Mouse (Mus musculus): ENCODE measurements around the gene Dnpep. TPM values are rescaled to one million over a fixed set of nuclear protein-coding genes. Genes with fewer than 3 reads are reported as not detected.
A peak's percentile ranks its signal among the peaks of the same experiment; 100 is the strongest.

The Dnpep gene
- polyA plus RNA-seq, 1 experiment from 2014 or later, result 111 TPM

DNA sequence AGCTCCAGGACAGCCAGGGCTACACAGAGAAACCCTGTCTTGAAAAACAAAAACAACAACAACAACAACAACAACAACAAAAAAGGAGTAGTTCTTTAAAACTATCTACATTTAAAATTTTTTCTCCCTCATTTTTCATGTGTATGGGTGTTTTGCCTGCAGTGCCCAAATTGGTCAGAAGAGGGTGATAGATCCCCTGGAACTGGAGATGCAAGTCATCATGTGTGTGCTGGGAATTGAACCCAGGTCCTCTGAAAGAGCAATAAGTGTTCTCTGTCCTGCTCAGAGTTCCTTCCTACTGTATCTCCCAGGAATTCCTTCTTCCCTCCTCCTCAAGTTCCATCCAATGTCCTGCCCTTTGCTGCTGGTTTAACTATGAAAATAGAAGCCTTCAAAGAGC is 9.7 kb upstream of the Dnpep start:
- no peaks in the 10 kb centered on the region for H3K4me1 ChIP-seq (replicated peaks)
- H3K36me3 ChIP-seq, result no peaks in the 10 kb centered on the region
- no peak overlapping the region for H3K9ac ChIP-seq (replicated peaks)
- no peaks in the 10 kb centered on the region for H3K27me3 ChIP-seq
- no peak overlapping the region for H3K27ac ChIP-seq
- ATAC-seq (ENCODE audit: insufficient number of reproducible peaks, insufficient read depth, low FRiP score, low TSS enrichment, low read depth), result no peak
- no peak overlapping the region for H3K4me2 ChIP-seq
- H3K9me3 ChIP-seq, result peaks cover 6% of the 10 kb centered on the region
- no peak overlapping the region for H3K4me3 ChIP-seq (replicated peaks)

DNA sequence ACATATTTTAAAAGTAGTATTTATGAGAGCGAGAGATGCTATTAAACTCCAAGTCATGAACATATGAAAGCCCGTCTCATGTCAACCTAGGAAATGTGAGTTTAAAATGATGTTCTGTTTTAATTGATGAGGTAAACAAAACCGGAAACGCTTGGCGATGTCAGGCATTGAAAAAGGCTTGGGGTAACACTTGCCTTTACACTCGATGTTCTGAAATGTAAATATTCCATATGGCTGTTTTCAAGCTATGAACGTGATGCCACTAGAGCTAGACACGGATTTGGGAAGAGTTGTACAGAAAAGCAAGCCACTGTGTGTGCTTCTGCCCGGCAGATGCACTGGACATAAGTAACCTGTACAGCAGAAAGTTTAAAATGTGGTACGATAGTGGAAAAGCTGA is 1.4 kb upstream of the Dnpep start:
- Histone ChIP-seq H3K36me3 (peaks cover 15% of the 10 kb centered on the region), H3K9ac (replicated peaks) (no peak overlapping the region), H3K27me3 (no peaks in the 10 kb centered on the region), H3K9me3 (no peaks in the 10 kb centered on the region), H3K4me3 (replicated peaks) (no peak overlapping the region), H3K4me2 (no peak overlapping the region), H3K27ac (no peak overlapping the region), H3K4me1 (replicated peaks) (peaks cover 8% of the 10 kb centered on the region)
- WGBS, result 90% methylated on average over 10 of the region's 10 CpGs
- ATAC-seq (ENCODE audit: insufficient number of reproducible peaks, insufficient read depth, low FRiP score, low TSS enrichment, low read depth), result no peak

DNA sequence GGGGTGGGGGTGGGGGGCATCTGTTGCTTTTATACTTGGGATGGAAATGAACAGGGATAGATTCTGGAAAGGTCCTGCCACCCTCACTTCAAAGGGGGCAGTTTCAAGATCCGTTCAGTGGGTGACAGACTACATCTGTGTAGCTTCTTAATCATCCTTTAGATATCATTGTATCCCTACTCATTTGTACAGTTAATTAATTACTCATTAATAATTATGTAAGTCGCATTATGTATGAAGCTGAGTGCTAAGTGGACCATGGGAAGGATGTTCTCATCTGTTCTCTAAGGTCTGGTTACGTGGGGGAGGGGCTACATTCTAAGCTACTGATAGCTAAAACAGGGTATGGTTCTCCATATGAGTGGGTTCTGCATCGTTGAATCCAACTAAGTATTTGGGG is 946 bp upstream of the Dnpep start:
- ATAC-seq (ENCODE audit: insufficient number of reproducible peaks, insufficient read depth, low FRiP score, low TSS enrichment, low read depth), result no peak
- Histone ChIP-seq H3K9me3 (no peaks in the 10 kb centered on the region), H3K4me3 (replicated peaks) (no peak overlapping the region), H3K27me3 (no peaks in the 10 kb centered on the region), H3K4me2 (no peak overlapping the region), H3K27ac (no peak overlapping the region), H3K4me1 (replicated peaks) (peaks cover 8% of the 10 kb centered on the region), H3K9ac (replicated peaks) (no peak overlapping the region), H3K36me3 (peaks cover 19% of the 10 kb centered on the region)
- WGBS, result 87% methylated on average over 4 of the region's 4 CpGs

DNA sequence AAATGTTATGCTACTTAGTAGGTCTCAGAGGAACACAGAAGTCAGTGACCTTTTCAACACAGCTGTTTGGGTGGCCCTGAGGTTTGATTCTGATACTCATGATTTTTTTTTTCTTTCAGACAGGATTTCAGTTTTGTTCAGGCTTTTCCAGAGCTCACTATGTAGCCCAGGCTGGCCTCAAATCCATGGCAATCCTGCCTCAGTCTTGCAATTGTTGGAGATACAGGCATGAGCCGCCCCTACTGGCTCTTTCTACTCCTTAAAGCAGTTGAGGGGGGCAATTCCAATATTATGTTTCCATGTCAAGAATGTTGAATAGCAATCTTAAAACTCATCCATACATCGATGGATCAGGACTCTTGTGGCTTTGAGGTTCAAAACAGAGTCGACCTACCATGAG is 511 bp upstream of the Dnpep start:
- no peak for ATAC-seq (ENCODE audit: insufficient number of reproducible peaks, insufficient read depth, low FRiP score, low TSS enrichment, low read depth)
- Histone ChIP-seq H3K9me3 (no peaks in the 10 kb centered on the region), H3K4me3 (replicated peaks) (peak overlapping the region; percentile 17; the same call in 1 of the 2 replicates), H3K4me1 (replicated peaks) (peaks cover 8% of the 10 kb centered on the region), H3K27me3 (no peaks in the 10 kb centered on the region), H3K4me2 (peak overlapping the region; percentile 45), H3K9ac (replicated peaks) (peak overlapping the region; percentile 35; the same call in 1 of the 2 replicates), H3K36me3 (peaks cover 24% of the 10 kb centered on the region), H3K27ac (peak overlapping the region; percentile 18; the same call in 1 of the 2 replicates)
- 78% methylated on average over 3 of the region's 3 CpGs for WGBS

DNA sequence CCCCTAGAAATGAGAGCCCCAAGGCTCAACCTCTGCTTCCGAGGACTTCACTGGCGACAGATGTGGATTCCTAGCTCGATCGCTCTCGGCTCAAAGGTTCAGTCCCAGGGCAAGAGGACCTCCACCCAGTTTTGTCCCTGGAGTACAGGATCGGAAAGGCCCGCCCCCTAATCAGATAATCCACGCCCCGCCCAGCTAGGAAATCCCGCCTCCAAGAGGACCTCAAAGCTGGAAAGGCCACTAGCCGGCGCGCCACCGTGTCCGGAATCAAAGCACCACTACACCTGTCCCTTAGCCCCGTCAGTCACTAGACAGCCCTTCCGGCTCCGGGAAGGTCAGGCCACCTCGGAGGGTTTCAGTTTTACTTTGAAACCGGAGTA is 939 bp downstream of the Dnpep start:
- ATAC-seq (ENCODE audit: insufficient number of reproducible peaks, insufficient read depth, low FRiP score, low TSS enrichment, low read depth), result peak; percentile 32
- peak overlapping the region; percentile 60 for H3K4me3 ChIP-seq (replicated peaks)
- peak overlapping the region; percentile 91 for H3K27ac ChIP-seq
- no peaks in the 10 kb centered on the region for H3K27me3 ChIP-seq
- H3K4me2 ChIP-seq, result peak overlapping the region; percentile 85
- peaks cover 8% of the 10 kb centered on the region for H3K4me1 ChIP-seq (replicated peaks)
- H3K9me3 ChIP-seq, result no peaks in the 10 kb centered on the region
- WGBS, result under 1% methylated on average over 20 of the region's 20 CpGs
- H3K36me3 ChIP-seq, result peaks cover 38% of the 10 kb centered on the region
- peak overlapping the region; percentile 75 for H3K9ac ChIP-seq (replicated peaks)

DNA sequence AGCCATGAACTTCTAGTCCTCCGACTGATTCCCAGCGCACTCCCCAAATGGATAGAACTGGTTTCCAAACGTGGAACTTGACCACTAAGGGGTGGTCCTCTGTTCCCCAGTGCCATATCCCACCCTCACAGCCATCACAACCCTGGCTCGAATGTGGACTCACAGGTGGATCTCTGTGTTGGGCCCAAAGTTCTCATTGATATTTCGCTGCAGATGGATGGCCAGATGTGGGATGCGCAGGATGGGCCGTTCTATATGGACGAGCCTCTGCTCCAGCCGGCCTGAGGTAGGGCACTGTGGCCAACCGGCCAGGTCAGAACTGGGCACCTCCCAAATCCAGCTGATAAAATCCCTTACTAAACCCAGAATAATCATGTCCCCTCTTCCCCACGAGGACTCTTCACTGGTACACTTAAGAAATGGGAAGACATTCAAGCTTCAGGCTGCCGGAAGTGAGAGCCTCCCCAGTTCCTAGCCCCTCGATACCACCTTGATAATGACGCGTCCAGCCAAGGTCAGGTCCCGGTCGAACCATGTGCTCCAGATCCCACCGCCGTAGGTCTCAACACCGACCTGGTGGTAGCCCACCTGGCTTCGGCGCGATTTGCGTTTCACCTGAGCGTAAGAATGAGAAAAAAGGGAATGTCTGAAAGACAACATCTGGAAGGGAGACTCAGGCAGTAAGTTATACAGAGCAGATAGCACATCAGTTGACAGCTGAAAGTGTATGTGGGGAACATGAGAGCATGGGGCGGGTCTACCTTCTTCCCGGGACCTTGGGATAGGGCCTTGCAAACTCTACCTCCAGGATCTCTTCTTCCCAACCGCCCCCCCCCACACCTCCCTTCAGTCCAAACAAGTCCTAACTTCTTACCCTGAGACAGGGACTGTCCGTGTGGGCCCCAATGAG is 2.1 kb downstream of the Dnpep start:
- no peaks in the 10 kb centered on the region for H3K9me3 ChIP-seq
- peaks cover 8% of the 10 kb centered on the region for H3K4me1 ChIP-seq (replicated peaks)
- H3K4me3 ChIP-seq (replicated peaks), result peak overlapping the region; percentile 60
- H3K27me3 ChIP-seq, result no peaks in the 10 kb centered on the region
- 0 out of 2 replicates have a peak overlapping the region, but pooled peaks have one; percentile 91 for H3K27ac ChIP-seq
- H3K36me3 ChIP-seq, result peaks cover 50% of the 10 kb centered on the region
- H3K4me2 ChIP-seq, result peak overlapping the region; percentile 85
- WGBS, result 83% methylated on average over 29 of the region's 29 CpGs
- no peak for ATAC-seq (ENCODE audit: insufficient number of reproducible peaks, insufficient read depth, low FRiP score, low TSS enrichment, low read depth)
- H3K9ac ChIP-seq (replicated peaks), result peak overlapping the region; percentile 75

DNA sequence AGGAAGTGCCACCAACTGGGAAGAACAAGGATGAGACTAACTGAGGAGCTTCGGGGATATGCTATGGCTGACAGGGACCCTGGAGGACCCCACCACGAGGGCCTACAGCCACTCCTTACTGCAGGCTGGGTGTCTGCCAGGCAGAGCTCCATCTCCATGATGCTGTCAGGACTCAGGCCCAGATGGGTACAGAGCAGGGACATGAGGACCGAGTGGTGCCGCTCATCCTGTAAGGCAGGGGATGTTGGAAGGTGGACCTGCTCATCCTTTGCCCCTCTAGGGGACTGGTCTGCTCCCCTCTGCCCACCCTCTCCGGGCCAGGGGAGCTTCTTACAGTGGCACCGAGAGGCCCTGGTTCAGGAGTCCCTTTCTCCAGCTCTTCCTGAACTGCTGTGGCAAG is 2.8 kb downstream of the Dnpep start:
- Histone ChIP-seq H3K27me3 (no peaks in the 10 kb centered on the region), H3K9me3 (no peaks in the 10 kb centered on the region), H3K4me2 (no peak overlapping the region), H3K4me3 (replicated peaks) (no peak overlapping the region), H3K36me3 (peaks cover 57% of the 10 kb centered on the region), H3K4me1 (replicated peaks) (peaks cover 8% of the 10 kb centered on the region), H3K27ac (no peak overlapping the region), H3K9ac (replicated peaks) (no peak overlapping the region)
- 87% methylated on average over 6 of the region's 6 CpGs for WGBS
- no peak for ATAC-seq (ENCODE audit: insufficient number of reproducible peaks, insufficient read depth, low FRiP score, low TSS enrichment, low read depth)

DNA sequence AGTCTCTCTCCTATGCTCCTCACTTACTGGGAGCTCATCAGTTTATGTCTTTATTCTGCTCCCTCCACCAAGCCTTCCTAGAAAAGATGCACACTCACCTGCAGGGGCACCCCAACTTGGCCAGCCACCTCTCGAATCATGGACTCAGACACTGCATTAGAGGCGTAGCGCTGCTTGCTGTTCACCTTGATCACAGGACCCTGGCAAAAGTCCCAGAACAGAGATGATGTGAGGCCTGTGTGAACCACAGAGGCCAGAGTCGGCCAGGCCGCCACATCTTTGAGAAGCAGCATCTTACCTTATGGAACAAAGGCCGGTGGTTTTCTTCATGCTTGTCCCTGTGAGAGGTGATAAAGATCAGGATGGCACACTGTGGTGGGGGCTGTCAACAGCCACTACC is 6.1 kb downstream of the Dnpep start:
- no peak overlapping the region for H3K4me3 ChIP-seq (replicated peaks)
- H3K27me3 ChIP-seq, result no peaks in the 10 kb centered on the region
- no peak for ATAC-seq (ENCODE audit: insufficient number of reproducible peaks, insufficient read depth, low FRiP score, low TSS enrichment, low read depth)
- H3K9me3 ChIP-seq, result no peaks in the 10 kb centered on the region
- peaks cover 8% of the 10 kb centered on the region for H3K4me1 ChIP-seq (replicated peaks)
- H3K27ac ChIP-seq, result no peak overlapping the region
- peaks cover 85% of the 10 kb centered on the region for H3K36me3 ChIP-seq
- H3K4me2 ChIP-seq, result no peak overlapping the region
- 93% methylated on average over 6 of the region's 6 CpGs for WGBS
- no peak overlapping the region for H3K9ac ChIP-seq (replicated peaks)

DNA sequence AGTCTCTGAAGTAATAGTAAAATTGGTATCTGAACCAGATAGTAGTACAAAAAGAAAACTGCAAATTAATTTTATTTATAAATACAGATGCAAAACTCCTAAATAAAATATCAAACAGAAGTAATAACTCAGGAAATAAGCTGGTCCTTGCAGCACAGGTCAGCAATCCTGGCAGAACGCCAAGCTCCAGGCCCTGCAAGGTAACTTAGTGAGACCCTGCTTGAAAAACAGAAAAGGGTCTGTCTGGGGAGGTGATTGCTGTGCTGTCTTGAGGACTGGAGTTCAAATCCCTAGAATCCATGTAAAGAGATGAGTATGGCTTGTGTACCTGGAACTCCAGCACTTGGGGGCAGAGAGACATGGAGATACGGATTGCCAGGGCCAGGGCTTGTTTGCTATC is 13.1 kb downstream of the Dnpep start:
- H3K9me3 ChIP-seq, result no peaks in the 10 kb centered on the region
- H3K9ac ChIP-seq (replicated peaks), result no peak overlapping the region
- no peak overlapping the region for H3K27ac ChIP-seq
- no peak for ATAC-seq (ENCODE audit: insufficient number of reproducible peaks, insufficient read depth, low FRiP score, low TSS enrichment, low read depth)
- 72% methylated on average over 2 of the region's 2 CpGs for WGBS
- H3K4me2 ChIP-seq, result no peak overlapping the region
- no peaks in the 10 kb centered on the region for H3K4me1 ChIP-seq (replicated peaks)
- H3K36me3 ChIP-seq, result peaks cover 25% of the 10 kb centered on the region
- no peaks in the 10 kb centered on the region for H3K27me3 ChIP-seq
- no peak overlapping the region for H3K4me3 ChIP-seq (replicated peaks)

DNA sequence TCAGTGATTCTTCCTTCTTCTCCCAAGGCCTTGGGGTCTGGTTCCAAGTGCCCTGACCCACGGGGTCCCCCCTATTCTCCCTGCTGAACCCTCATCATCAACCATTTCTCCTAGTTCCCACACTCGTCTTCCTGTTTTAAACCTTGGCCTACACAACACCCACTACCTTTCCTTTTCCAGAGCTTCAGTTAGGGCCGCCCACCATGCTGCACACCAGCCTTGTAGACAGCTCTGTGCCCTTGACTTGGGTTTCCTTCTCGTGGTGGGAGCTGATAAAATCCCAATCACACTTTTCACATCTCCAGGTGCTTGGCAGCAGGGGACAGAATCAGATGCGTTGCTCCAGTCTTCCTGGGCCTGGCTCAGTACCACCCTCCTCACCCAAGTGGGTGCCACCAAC is 23.5 kb downstream of the Dnpep start:
- Histone ChIP-seq H3K27ac (no peak overlapping the region), H3K4me3 (replicated peaks) (no peak overlapping the region), H3K4me2 (no peak overlapping the region), H3K9me3 (no peaks in the 10 kb centered on the region), H3K9ac (replicated peaks) (no peak overlapping the region), H3K36me3 (no peaks in the 10 kb centered on the region), H3K27me3 (no peaks in the 10 kb centered on the region), H3K4me1 (replicated peaks) (peaks cover 16% of the 10 kb centered on the region)
- ATAC-seq (ENCODE audit: insufficient number of reproducible peaks, insufficient read depth, low FRiP score, low TSS enrichment, low read depth), result no peak
- WGBS, result 77% methylated on average over 5 of the region's 5 CpGs

DNA sequence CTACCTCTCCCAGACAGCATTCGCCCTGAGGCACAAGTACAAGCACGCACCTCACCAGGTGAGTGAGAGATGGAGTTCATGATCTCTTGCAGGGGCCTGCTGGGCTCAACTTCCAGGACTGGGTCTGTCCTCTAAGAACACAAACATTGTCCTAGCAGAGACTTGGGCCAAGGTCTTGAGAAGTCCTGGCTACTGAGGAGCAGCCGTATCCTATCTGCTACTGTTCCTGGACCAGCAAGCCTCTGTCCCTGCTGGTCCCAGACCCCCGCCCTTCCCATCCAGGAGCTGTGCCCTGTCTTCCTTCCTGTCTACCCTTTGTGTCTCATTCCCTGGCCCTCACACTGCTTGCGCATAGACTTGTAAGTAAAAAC is 24.5 kb downstream of the Dnpep start:
- Histone ChIP-seq H3K27me3 (no peaks in the 10 kb centered on the region), H3K9ac (replicated peaks) (no peak overlapping the region), H3K36me3 (no peaks in the 10 kb centered on the region), H3K27ac (0 out of 2 replicates have a peak overlapping the region, but pooled peaks have one; percentile 50), H3K4me2 (no peak overlapping the region), H3K4me3 (replicated peaks) (no peak overlapping the region), H3K9me3 (no peaks in the 10 kb centered on the region), H3K4me1 (replicated peaks) (peaks cover 16% of the 10 kb centered on the region)
- ATAC-seq (ENCODE audit: insufficient number of reproducible peaks, insufficient read depth, low FRiP score, low TSS enrichment, low read depth), result no peak
- WGBS, result 81% methylated on average over 5 of the region's 5 CpGs
